Mouse (Mus musculus) gastrocnemius, postnatal 10 days (tissue): ENCODE measurements around the gene Stx7. TPM values are rescaled to one million over a fixed set of nuclear protein-coding genes. Genes with fewer than 3 reads are reported as not detected.

Experiments
- total RNA-seq, 2 experiments: library from RNA; stranded (reverse); gene quantifications; 2 replicates each; pipeline ENCODE4 v1.2.3; 2021

The Stx7 gene
- total RNA-seq, 2 experiments from 2014 or later, result 31.8 to 34.9 TPM

Other genes with a start within 250 kb of the Stx7 start
- gene Taar1, start 228.9 kb upstream of the Stx7 start, total RNA-seq, result not detected
- gene Taar2, start 210.7 kb upstream of the Stx7 start, total RNA-seq, result not detected
- gene Taar3, start 199.7 kb upstream of the Stx7 start, total RNA-seq, result not detected
- not detected for gene Taar4, start 188.8 kb upstream of the Stx7 start, total RNA-seq
- not detected for gene Taar5, start 178.6 kb upstream of the Stx7 start, total RNA-seq
- gene Taar6, start 163.7 kb upstream of the Stx7 start, total RNA-seq, result not detected
- gene Taar7a, start 155.8 kb upstream of the Stx7 start, total RNA-seq, result not detected
- not detected for gene Taar7b, start 149.4 kb upstream of the Stx7 start, total RNA-seq
- gene Taar7d, start 122.1 kb upstream of the Stx7 start, total RNA-seq, result not detected
- not detected for gene Taar7e, start 111.7 kb upstream of the Stx7 start, total RNA-seq
- gene Taar7f, start 99.8 kb upstream of the Stx7 start, total RNA-seq, result not detected
- gene Taar8a, start 72.8 kb upstream of the Stx7 start, total RNA-seq, result not detected
- gene Taar8b, start 57.0 kb upstream of the Stx7 start, total RNA-seq, result not detected
- not detected for gene Taar8c, start 47.4 kb upstream of the Stx7 start, total RNA-seq
- gene Taar9, start 39.8 kb upstream of the Stx7 start, total RNA-seq, result not detected
- 1 to 10 TPM in 1 of 2 experiments, under 1 TPM in 1; 0.89 to 3.1 TPM for gene Moxd1, start 74.2 kb downstream of the Stx7 start, total RNA-seq